Mouse (Mus musculus): Measurements from ENCODE around the gene Pik3cg.

DNA sequence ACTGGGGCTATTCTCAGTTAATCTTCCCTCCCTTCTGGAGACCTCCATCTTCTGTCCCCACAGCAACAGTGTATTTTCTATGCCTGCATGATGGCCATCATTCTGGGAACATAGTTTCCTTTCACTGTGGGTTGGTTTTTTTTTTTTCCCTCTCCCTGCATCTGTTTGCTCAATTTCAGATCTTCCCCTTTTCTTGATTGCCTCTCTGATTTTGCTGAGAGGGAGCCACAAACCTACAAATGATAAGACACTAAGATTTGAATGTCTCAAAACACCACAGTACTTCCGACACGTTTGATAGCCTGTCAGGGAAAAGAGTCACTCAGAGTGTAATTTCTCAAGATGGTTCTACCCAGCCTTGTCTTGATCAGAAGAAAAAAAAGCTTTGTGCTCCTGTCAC is 81.3 kb downstream of the Pik3cg start:
- TF ChIP-seq CTCF (IDR thresholded peaks at IDR 0.05; ENCODE audit: low read depth) (no peak), EP300 (IDR thresholded peaks at IDR 0.05; ENCODE audit: low read depth) (no peak)
